In genomic region chr2:150318973-150319372, GRCm38 (mm10) we compare ENCODE assay signal across 24 mouse cellular contexts. TPM values are rescaled to one million over a fixed set of nuclear protein-coding genes. Genes with fewer than 3 reads are reported as not detected.
"Had no signal": no experiment of that assay in that cellular context is flagged by ENCODE, and none has a peak within 500 bp of the region (broad histone marks: within the 10 kb centered on the region; RNA-seq: fewer than 3 reads in every experiment).

No protein-coding gene starts in this region.

- ATAC-seq: liver, postnatal 0 days; lung, postnatal 0 days; midbrain, embryonic 13.5 days; midbrain, embryonic 15.5 days had no signal

- H3K9ac ChIP-seq: liver, embryonic 15.5 days; liver, postnatal 0 days; lung, embryonic 15.5 days; midbrain, embryonic 13.5 days; midbrain, embryonic 15.5 days; neural tube, embryonic 13.5 days; neural tube, embryonic 15.5 days had no signal

- H3K4me1 ChIP-seq: liver, embryonic 15.5 days; lung, embryonic 15.5 days; midbrain, embryonic 13.5 days; midbrain, embryonic 15.5 days; neural tube, embryonic 13.5 days; neural tube, embryonic 15.5 days had no signal

- H3K9me3 ChIP-seq: liver, embryonic 15.5 days had no signal

- H3K4me2 ChIP-seq: liver, embryonic 15.5 days; lung, embryonic 15.5 days; midbrain, embryonic 11.5 days; midbrain, embryonic 13.5 days; midbrain, embryonic 15.5 days; neural tube, embryonic 13.5 days; neural tube, embryonic 15.5 days had no signal

- H3K4me3 ChIP-seq: liver, embryonic 15.5 days; lung, embryonic 15.5 days; megakaryocyte, embryonic 14.5 days; midbrain, embryonic 13.5 days; midbrain, embryonic 15.5 days; myocyte; neural tube, embryonic 13.5 days; neural tube, embryonic 15.5 days had no signal

- H3K27me3 ChIP-seq: liver, embryonic 15.5 days; lung, embryonic 15.5 days; megakaryocyte, embryonic 14.5 days; midbrain, embryonic 13.5 days; midbrain, embryonic 15.5 days; neural tube, embryonic 13.5 days; neural tube, embryonic 15.5 days had no signal

- DNase-seq: liver, postnatal 0 days; lung, adult 2 months; lung, postnatal 14 days; lung, postnatal 36 days; retina, postnatal 1 day; right cerebral cortex, adult 18-20 months; right cerebral cortex, postnatal 25 days; right cerebral cortex, postnatal 4 days; spleen, adult 18-20 months; thymus, adult 18-20 months; thymus, postnatal 14 days; thymus, postnatal 36 days had no signal

- H3K27ac ChIP-seq: liver, embryonic 15.5 days; lung, embryonic 15.5 days; macrophage; midbrain, embryonic 13.5 days; midbrain, embryonic 15.5 days; neural tube, embryonic 13.5 days; neural tube, embryonic 15.5 days had no signal

RNA-seq across cellular contexts. Expression of gene Gm10130, which starts 4.5 kb away (rescaled TPM):
- polyA plus RNA-seq: lung, adult 2 months; macrophage; myocyte; small intestine, adult 2 months had no signal
